Mouse (Mus musculus) forebrain, embryonic 14.5 days (tissue): ENCODE data around the gene Calu. TPM values are rescaled to one million over a fixed set of nuclear protein-coding genes. Genes with fewer than 3 reads are reported as not detected.
A peak's percentile ranks its signal among the peaks of the same experiment; 100 is the strongest.

Experiments used
- ATAC-seq: fragments of 200-750 bp; cut with Nextera tagmentation; 2 replicates; pipeline ENCODE4 v1.8.0; 2017; ENCODE audit warnings: mild to moderate bottlenecking, moderate library complexity
- DNase-seq: peaks from one replicate; pipeline ENCODE4 v3.0.0-alpha.2; 2015; ENCODE audit warnings: low spot score
- H3K27ac ChIP-seq: fragments of 300-500 bp; sonication (generic); 2 replicates; pipeline ENCODE4 v1.5.1; 2014; ENCODE audit warnings: low read depth, mild to moderate bottlenecking, control low read depth, low read length, moderate library complexity
- H3K27me3 ChIP-seq: fragments of 300-500 bp; sonication (generic); replicated peaks from 2 replicates; pipeline ENCODE4 v1.6.1; 2014; ENCODE audit warnings: low read length, control low read depth, mixed read lengths; ENCODE audit not compliant: control insufficient read depth, insufficient read depth
- H3K36me3 ChIP-seq: fragments of 300-500 bp; sonication (generic); 2 replicates; pipeline ENCODE4 v1.6.1; 2014; ENCODE audit warnings: low read length, control low read depth; ENCODE audit not compliant: control insufficient read depth, insufficient read depth
- H3K4me1 ChIP-seq: fragments of 300-500 bp; sonication (generic); 2 replicates; pipeline ENCODE4 v1.6.1; 2014; ENCODE audit warnings: antibody characterized with exemption, low read length, control low read depth; ENCODE audit not compliant: control insufficient read depth, insufficient read depth
- H3K4me2 ChIP-seq: fragments of 300-500 bp; sonication (generic); 2 replicates; pipeline ENCODE4 v1.6.1; 2014; ENCODE audit warnings: mild to moderate bottlenecking, control low read depth, low read length
- H3K4me3 ChIP-seq: fragments of 300-500 bp; sonication (generic); 2 replicates; pipeline ENCODE4 v1.5.1; 2014; ENCODE audit warnings: low read depth, low read length, control low read depth
- H3K9ac ChIP-seq: fragments of 300-500 bp; sonication (generic); 2 replicates; pipeline ENCODE4 v1.6.1; 2014; ENCODE audit warnings: mild to moderate bottlenecking, low read length, control low read depth, moderate library complexity
- H3K9me3 ChIP-seq: fragments of 300-500 bp; sonication (generic); replicated peaks from 2 replicates; pipeline ENCODE4 v1.6.1; 2016; ENCODE audit warnings: low read length, control low read depth, mixed read lengths; ENCODE audit not compliant: control insufficient read depth
- WGBS: fragments of 180-500 bp; shearing (Covaris S2); extraction: QIAGEN DNeasy Blood & Tissue Kit; methylation state at CpG from one replicate; pipeline ENCODE4 v1.1.7; 2014; 5-methylcytosine and 5-hydroxymethylcytosine counted together
- polyA plus RNA-seq: library from polyadenylated mRNA; unstranded; fragments of >200 nt; fragmentation: Nextera tagmentation; extraction: Ambion mirVana; gene quantifications from 2 replicates; pipeline ENCODE4 v1.2.1, GENCODE M21; 2014

Gene Calu
- 196 and 210 TPM in 2 replicates for polyA plus RNA-seq

DNA sequence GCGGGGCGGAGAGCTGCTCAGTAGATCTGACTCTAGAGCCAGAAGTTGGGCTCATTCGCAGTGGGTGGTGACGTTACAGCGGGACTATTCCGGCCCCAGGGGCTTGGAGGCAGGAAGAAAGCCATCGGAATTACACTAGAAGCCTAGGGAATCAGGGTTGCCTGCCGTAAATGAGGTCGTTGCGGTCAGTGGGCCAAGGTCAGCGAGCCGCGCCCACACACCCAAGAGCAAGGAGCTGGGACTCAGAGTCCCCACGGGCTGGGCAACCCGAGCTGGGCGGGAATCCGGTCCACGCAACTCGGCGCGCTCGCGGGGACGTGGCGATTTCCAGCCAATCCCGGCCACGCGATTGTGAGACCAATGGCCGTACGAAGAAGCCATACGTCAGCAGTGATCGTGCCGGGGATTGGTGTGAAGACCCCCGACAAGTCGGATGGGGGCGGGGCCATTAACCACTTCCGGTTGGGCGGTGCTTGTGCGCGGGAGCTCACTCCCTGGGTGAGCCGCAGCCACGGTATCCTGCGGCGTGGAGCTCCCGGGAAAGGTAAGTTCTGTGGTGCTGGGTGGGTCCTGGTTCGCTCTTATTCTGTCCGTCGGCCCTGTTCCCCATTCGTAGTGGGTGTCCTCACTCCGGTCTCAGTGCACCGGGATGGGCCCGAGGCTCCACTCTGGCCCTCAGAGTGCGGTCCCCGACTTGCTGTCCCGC is at the start of gene Calu:
Gene Calu (plus strand): TSS at position 405 of the 706 bp plus-strand sequence.
- DNase-seq (peak; percentile 100), ATAC-seq (peak; percentile 99)
- Histone ChIP-seq H3K9me3 (no peaks in the 10 kb centered on the region), H3K27me3 (no peaks in the 10 kb centered on the region), H3K4me3 (peak within 1 kb of the TSS; percentile 82), H3K4me2 (peak within 1 kb of the TSS; percentile 84), H3K36me3 (no peaks in the 10 kb centered on the region), H3K27ac (peak within 1 kb of the TSS; percentile 85), H3K4me1 (peaks cover 9% of the 10 kb centered on the region), H3K9ac (peak within 1 kb of the TSS; percentile 87)
- under 1% methylated on average over 55 of the region's 55 CpGs for WGBS

DNA sequence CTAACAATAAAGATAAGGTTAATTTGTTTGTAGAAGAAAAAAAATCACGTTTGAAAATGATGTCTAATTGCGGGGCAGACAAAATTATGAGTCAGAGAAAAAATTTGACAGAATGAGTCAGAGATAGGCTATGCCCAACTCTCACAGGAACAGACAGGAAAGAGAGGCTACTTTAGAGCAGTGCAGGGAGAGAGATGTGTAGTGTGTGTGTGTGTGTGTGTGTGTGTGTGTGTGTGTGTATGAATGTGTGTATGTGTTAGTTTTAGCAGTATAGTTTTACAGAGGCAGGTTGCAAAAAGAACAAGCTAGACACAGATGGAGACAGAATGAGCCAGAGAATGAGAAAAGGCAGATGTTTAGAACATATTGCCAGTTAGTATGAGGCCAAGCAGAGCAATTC is 48.8 kb upstream of the Calu start:
- no peaks in the 10 kb centered on the region for H3K27me3 ChIP-seq
- 73% methylated on average over 2 of the region's 2 CpGs for WGBS
- no peaks in the 10 kb centered on the region for H3K36me3 ChIP-seq

DNA sequence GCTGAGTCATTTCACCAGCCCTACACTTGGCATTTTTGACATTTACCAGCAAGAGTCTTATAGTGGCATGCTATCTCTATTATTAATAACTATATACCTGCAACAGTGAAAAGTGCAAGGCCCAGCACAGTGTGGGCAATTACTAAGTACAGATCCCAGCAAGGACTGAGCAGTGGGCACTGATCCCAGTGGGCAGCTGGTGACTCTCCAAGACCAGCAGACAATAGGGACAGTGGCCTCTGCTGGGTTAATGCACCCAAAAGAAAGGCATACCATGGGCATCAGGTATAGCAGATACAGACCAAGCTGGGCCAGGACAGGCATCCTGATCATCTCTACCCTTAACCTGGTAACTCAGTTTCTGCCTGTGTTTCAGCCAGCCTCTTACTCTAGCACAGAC is 44.6 kb upstream of the Calu start:
- DNase-seq = no peak
- H3K4me2 ChIP-seq = no peak overlapping the region
- no peak overlapping the region for H3K27ac ChIP-seq
- H3K4me3 ChIP-seq = no peak overlapping the region
- H3K4me1 ChIP-seq = no peaks in the 10 kb centered on the region
- ATAC-seq = no peak
- H3K9ac ChIP-seq = no peak overlapping the region
- H3K36me3 ChIP-seq = no peaks in the 10 kb centered on the region
- H3K9me3 ChIP-seq = 0 out of 2 replicates have a peak, but pooled peaks cover 3% of the 10 kb centered on the region
- no peaks in the 10 kb centered on the region for H3K27me3 ChIP-seq

More for the DNA sequence above, 48.8 kb upstream of the Calu start:
- no peaks in the 10 kb centered on the region for H3K9me3 ChIP-seq
- H3K4me3 ChIP-seq = no peak overlapping the region
- H3K9ac ChIP-seq = no peak overlapping the region
- DNase-seq (no peak), ATAC-seq (no peak)
- no peak overlapping the region for H3K4me2 ChIP-seq
- no peak overlapping the region for H3K27ac ChIP-seq
- no peaks in the 10 kb centered on the region for H3K4me1 ChIP-seq

DNA sequence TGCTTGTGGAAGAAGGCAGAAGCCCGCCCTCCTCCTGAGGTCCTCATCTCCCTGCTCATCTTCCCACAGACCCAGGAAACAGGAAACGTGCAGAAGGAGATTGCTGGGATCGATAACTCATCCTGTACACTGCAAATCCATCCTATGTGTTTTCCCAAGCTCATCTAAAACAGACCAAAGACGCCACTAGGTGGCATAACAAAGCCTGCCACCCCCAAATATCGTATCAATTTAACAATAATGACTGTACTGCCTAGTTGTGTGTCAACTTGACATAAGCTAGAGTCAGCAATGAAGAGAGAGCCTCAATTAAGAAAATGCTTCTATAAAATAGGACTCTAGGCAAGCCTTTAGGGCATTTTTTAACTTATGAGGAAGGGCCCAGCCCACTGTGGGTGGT is 44.1 kb upstream of the Calu start:
- no peak overlapping the region for H3K27ac ChIP-seq
- H3K4me1 ChIP-seq = no peaks in the 10 kb centered on the region
- no peaks in the 10 kb centered on the region for H3K36me3 ChIP-seq
- no peak overlapping the region for H3K4me2 ChIP-seq
- no peak for DNase-seq
- 61% methylated on average over 5 of the region's 5 CpGs for WGBS
- no peak overlapping the region for H3K9ac ChIP-seq
- 0 out of 2 replicates have a peak, but pooled peaks cover 3% of the 10 kb centered on the region for H3K9me3 ChIP-seq
- H3K27me3 ChIP-seq = no peaks in the 10 kb centered on the region
- H3K4me3 ChIP-seq = no peak overlapping the region
- ATAC-seq = no peak

DNA sequence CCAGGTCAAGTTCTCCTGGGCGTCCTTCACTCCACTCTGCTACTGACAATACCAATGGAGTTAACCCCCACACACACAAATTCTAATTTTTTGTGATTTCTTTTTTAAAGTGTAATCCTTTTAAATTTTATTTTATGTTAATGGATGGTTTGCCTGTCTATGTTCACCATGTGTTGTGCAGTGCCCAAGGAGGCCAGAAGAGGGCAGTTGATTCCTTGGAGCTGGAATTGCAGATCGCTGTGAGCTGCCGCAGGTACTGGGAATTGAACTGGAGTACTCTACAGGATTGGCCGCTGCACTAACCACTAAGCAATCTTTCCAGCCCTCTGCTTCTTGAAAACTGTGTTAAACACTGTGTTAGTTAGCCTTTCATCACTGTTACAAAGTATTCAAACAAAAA is 42.4 kb upstream of the Calu start:
- no peak overlapping the region for H3K27ac ChIP-seq
- WGBS = 93% methylated on average over 4 of the region's 4 CpGs
- H3K9me3 ChIP-seq = 0 out of 2 replicates have a peak, but pooled peaks cover 3% of the 10 kb centered on the region
- ATAC-seq (no peak), DNase-seq (no peak)
- no peaks in the 10 kb centered on the region for H3K36me3 ChIP-seq
- H3K4me1 ChIP-seq = no peaks in the 10 kb centered on the region
- H3K9ac ChIP-seq = no peak overlapping the region
- no peak overlapping the region for H3K4me3 ChIP-seq
- no peaks in the 10 kb centered on the region for H3K27me3 ChIP-seq
- no peak overlapping the region for H3K4me2 ChIP-seq

DNA sequence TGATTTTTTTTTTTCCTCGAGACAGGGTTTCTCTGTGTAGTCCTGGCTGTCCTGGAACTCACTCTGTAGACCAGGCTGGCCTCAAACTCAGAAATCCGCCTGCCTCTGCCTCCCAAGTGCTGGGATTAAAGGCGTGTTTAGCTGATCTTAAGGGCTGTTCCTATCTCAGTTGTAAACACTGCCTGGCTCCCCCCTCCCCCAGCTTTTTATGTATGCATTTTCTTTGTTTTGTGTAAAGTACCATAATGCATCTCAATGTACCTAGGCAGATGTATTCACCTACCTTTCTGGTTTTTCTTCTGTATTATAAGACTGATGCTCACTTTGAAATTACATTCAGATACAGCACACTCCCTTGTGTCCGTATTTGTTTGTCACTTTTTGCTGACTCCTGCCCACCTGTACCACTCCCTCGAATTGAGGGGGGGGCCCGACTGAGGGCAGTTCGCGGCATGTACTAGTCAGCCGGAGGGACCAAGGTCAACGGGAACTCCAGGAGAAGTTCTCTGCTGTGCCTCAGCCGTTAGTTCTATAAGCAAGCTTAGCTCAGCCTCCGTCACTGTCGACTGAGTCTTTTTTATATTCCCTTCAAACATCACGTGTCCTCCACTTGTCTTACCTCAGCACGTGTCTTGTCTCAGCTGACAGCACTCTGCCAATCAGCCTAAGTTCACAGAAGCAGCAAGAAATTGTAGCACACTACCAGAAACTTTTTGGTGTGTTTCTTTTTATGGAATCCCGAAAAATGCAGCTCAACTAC is 38.8 kb upstream of the Calu start:
- Histone ChIP-seq H3K9ac (no peak overlapping the region), H3K4me3 (no peak overlapping the region), H3K27me3 (no peaks in the 10 kb centered on the region), H3K4me2 (no peak overlapping the region), H3K36me3 (no peaks in the 10 kb centered on the region), H3K27ac (no peak overlapping the region), H3K4me1 (no peaks in the 10 kb centered on the region), H3K9me3 (0 out of 2 replicates have a peak, but pooled peaks cover 3% of the 10 kb centered on the region)
- ATAC-seq = no peak
- no peak for DNase-seq
- WGBS = 89% methylated on average over 16 of the region's 16 CpGs

DNA sequence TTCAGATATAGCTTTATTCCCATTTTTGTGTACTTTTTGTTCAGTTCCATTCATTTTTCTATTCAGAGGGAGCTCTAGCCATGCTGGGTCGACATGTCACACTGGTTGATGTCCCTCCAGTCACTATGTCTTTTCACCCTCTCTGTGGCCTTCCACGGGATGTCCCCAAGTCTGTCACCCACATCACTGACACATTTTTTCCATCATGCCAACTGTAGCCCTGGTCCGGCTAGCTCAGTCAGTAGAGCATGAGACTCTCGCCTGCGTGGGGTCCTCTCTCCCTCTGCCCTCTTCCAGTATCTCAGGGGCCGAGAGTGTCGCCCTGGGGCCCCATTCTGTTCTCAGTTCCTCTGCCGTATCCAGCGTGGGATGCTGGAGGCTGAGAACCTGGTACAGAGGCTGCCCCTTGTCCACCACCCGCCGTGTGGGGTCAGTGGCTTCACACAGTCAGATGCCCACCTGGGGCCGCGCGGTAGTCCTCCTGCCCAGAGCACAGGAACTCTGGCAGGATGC is 34.1 kb upstream of the Calu start:
- Histone ChIP-seq H3K27ac (no peak overlapping the region), H3K36me3 (no peaks in the 10 kb centered on the region)
- no peak for ATAC-seq

DNA sequence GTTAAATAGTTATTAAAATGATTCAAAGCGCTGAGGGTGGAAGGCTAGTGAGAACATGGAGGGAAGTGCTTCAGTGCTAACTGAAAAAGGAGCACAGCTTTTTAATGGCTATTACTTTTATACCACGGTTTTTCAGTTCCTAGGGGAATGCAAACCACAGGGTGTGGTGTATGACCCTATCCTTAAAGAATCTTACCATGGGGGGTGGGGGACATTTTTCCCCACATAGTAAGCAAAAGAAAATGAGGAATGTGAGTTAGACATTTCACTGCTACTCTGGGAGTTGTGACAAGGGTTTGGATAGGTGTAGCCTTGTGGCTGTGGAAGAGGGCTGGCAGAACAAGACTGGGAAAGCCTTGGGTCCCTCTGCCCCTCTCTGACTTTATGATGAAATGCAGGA is 30.6 kb upstream of the Calu start:
- Histone ChIP-seq H3K27ac (no peak overlapping the region), H3K9ac (no peak overlapping the region), H3K36me3 (no peaks in the 10 kb centered on the region), H3K4me2 (no peak overlapping the region), H3K27me3 (no peaks in the 10 kb centered on the region), H3K9me3 (no peaks in the 10 kb centered on the region), H3K4me3 (no peak overlapping the region), H3K4me1 (no peaks in the 10 kb centered on the region)
- no peak for ATAC-seq
- DNase-seq = no peak
- 81% methylated on average over 2 of the region's 2 CpGs for WGBS

More for the DNA sequence above, 34.1 kb upstream of the Calu start:
- Histone ChIP-seq H3K27me3 (no peaks in the 10 kb centered on the region), H3K9ac (no peak overlapping the region), H3K4me3 (no peak overlapping the region), H3K4me1 (no peaks in the 10 kb centered on the region), H3K9me3 (no peaks in the 10 kb centered on the region), H3K4me2 (no peak overlapping the region)
- DNase-seq = no peak
- WGBS = 69% methylated on average over 14 of the region's 14 CpGs

DNA sequence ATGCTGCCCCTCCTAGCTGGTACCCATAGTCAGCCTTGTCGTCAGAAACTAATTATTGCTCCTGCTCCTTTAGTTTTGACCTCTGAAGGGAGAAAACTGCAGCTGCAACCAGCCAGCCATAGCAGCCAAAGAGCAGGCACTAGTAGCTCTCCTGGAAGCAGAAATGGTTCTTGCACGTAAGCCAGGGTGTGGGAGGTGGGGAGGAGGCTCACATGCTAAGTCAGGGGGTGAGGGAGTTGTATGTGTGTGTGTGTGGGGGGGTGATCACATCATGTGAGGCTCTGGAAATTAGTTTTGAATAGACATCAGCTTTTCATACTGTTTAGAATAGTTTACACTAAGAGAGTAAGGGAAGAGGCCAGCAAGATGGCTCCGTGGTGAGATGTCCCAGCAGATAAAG is 29.9 kb upstream of the Calu start:
- no peaks in the 10 kb centered on the region for H3K9me3 ChIP-seq
- ATAC-seq = no peak
- H3K4me2 ChIP-seq = no peak overlapping the region
- no peak overlapping the region for H3K9ac ChIP-seq
- WGBS = 71% methylated on average over 3 of the region's 3 CpGs
- H3K27ac ChIP-seq = no peak overlapping the region
- no peak overlapping the region for H3K4me3 ChIP-seq
- H3K4me1 ChIP-seq = no peaks in the 10 kb centered on the region
- DNase-seq = no peak
- no peaks in the 10 kb centered on the region for H3K36me3 ChIP-seq
- H3K27me3 ChIP-seq = no peaks in the 10 kb centered on the region
